Mouse (Mus musculus) liver, embryonic 14.5 days (tissue): ENCODE measurements around the gene Fgfr2.

Source experiments
- CTCF ChIP-seq: IDR thresholded peaks from 2 replicates; pipeline ENCODE4 v1.5.1; 2016; ENCODE audit warnings: antibody characterized with exemption, low read depth, control low read depth
- EP300 ChIP-seq: IDR thresholded peaks from 2 replicates; pipeline ENCODE4 v1.6.1; 2016; ENCODE audit warnings: antibody characterized with exemption, low read depth

DNA sequence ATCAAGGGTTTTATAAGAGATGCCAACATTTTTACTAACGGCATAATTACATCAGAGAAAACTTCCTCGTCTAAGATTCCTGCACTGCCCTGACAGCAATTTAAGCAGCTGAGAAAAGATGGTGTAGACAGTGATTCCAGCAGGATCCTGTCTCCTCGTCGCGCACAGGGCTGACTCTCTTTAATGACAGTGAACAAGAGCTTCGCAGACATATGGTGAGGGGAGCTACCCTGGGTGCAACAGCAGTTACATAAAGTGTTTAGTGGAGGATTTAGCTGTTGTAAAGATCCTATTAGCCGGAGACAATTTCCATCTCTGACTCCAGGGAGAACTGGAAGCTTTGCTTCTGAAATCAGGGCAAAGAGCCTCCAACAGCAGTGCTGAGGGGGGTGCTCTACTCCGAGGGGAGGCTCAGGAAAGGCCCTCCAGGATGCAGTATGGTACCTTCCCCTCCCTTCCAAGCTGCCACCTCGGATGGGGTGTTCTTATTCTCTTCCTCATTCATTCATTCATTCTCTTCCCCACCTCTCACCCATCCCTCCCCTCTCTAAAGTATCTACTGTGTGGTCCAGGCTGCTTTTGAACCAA lies 63.5 kb downstream of the Fgfr2 start:
- TF ChIP-seq CTCF (no peak), EP300 (no peak)
